Mouse (Mus musculus) limb, embryonic 10.5 days (tissue): Measurements from ENCODE around the gene Rrp36. TPM values are rescaled to one million over a fixed set of nuclear protein-coding genes. Genes with fewer than 3 reads are reported as not detected.
A peak's percentile ranks its signal among the peaks of the same experiment; 100 is the strongest.

Source experiments
- DNase-seq: peaks from one replicate; pipeline ENCODE4 v3.0.0-alpha.2; 2017; ENCODE audit warnings: low spot score
- H3K27ac ChIP-seq: fragments of 300-500 bp; sonication (generic); 2 replicates; pipeline ENCODE4 v1.5.1; 2016; ENCODE audit warnings: mild to moderate bottlenecking
- H3K27me3 ChIP-seq: fragments of 300-500 bp; sonication (generic); 2 replicates; pipeline ENCODE4 v1.6.1; 2016; ENCODE audit warnings: low read depth, mild to moderate bottlenecking; ENCODE audit not compliant: poor library complexity, severe bottlenecking
- H3K36me3 ChIP-seq: fragments of 300-500 bp; sonication (generic); 2 replicates; pipeline ENCODE4 v1.6.1; 2016; ENCODE audit warnings: mild to moderate bottlenecking, moderate library complexity
- H3K4me1 ChIP-seq: fragments of 300-500 bp; sonication (generic); 2 replicates; pipeline ENCODE4 v1.6.1; 2016
- H3K4me3 ChIP-seq: fragments of 300-500 bp; sonication (generic); 2 replicates; pipeline ENCODE4 v1.5.1; 2016; ENCODE audit warnings: mild to moderate bottlenecking, moderate library complexity
- H3K9me3 ChIP-seq: fragments of 300-500 bp; sonication (generic); replicated peaks from 2 replicates; pipeline ENCODE4 v1.6.1; 2016; ENCODE audit warnings: mild to moderate bottlenecking
- WGBS: fragments of 180-500 bp; shearing (Covaris S2); methylation state at CpG from one replicate; pipeline ENCODE4 v1.1.7; 2016; 5-methylcytosine and 5-hydroxymethylcytosine counted together
- polyA plus RNA-seq: library from polyadenylated mRNA; unstranded; fragments of >200 nt; fragmentation: Nextera tagmentation; extraction: Ambion mirVana; gene quantifications from 2 replicates; pipeline ENCODE4 v1.2.1, GENCODE M21; 2016

The Rrp36 gene
- polyA plus RNA-seq, 1 experiment from 2014 or later = 70.8 TPM

- peaks cover 47% of the 10 kb centered on the region for H3K4me1 ChIP-seq
- DNase-seq = peak; percentile 94
- peaks cover 57% of the 10 kb centered on the region for H3K36me3 ChIP-seq
- H3K9me3 ChIP-seq = no peaks in the 10 kb centered on the region
- no peaks in the 10 kb centered on the region for H3K27me3 ChIP-seq
- H3K4me3 ChIP-seq = peak within 1 kb of the TSS; percentile 70
- peak within 1 kb of the TSS; percentile 94 for H3K27ac ChIP-seq
- WGBS = under 1% methylated on average over 44 of the region's 58 CpGs
Measured at GRCm38 (mm10) chr17:46650232-46651031, 23.7 kb downstream of the Rrp36 start, which contains the start of gene Cul7. Gene Cul7, plus strand, starts transcription at chr17:46650337.

DNA sequence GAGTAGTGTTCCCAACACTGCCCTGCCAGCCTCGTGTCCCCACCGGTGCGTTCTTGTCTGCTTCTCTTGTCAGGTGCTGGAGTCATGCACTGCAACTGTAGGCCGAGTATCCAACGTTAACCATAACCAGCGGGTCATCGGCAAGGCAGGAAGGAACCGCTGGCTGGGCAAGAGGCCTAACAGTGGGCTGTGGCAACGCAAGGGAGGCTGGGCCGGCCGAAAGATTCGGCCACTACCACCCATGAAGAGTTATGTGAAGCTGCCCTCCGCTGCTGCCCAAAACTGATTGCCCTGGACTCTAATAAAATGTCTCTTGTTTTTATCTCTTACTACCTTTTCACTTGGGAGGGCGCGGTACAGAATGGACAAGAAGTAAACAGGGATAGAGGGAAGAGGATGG lies 24.3 kb downstream of the Rrp36 start:
- peaks cover 54% of the 10 kb centered on the region for H3K4me1 ChIP-seq
- H3K27ac ChIP-seq = peak overlapping the region; percentile 94
- H3K9me3 ChIP-seq = no peaks in the 10 kb centered on the region
- WGBS = 41% methylated on average over 15 of the region's 15 CpGs
- DNase-seq = peak; percentile 45
- H3K36me3 ChIP-seq = peaks cover 52% of the 10 kb centered on the region
- H3K27me3 ChIP-seq = no peaks in the 10 kb centered on the region
- H3K4me3 ChIP-seq = peak overlapping the region; percentile 70

DNA sequence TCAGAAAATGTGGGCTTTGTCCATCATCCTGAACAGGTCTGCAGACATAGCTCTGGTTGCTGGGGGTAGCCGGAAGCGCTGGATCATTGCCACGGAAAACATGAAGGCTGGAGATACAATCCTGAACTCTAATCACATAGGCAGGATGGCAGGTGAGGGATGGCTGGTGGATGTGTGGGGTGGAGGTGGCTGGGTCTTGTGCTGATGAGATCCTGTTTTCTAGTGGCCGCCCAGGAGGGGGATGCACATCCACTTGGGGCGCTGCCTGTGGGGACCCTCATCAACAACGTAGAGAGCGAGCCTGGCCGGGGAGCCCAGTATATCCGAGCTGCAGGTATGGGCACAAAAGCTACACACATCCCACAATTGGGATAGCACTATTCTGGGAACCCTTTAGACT lies 25.7 kb downstream of the Rrp36 start:
- peaks cover 62% of the 10 kb centered on the region for H3K4me1 ChIP-seq
- no peak for DNase-seq
- 91% methylated on average over 9 of the region's 9 CpGs for WGBS

GRCm38 (mm10) chr17:46647279-46647678 lies 26.9 kb downstream of the Rrp36 start:
- peaks cover 54% of the 10 kb centered on the region for H3K4me1 ChIP-seq
- H3K4me3 ChIP-seq = peak overlapping the region; percentile 86; the same call in 1 of the 2 replicates
- H3K27ac ChIP-seq = no peak overlapping the region
- no peaks in the 10 kb centered on the region for H3K27me3 ChIP-seq
- H3K9me3 ChIP-seq = no peaks in the 10 kb centered on the region
- H3K36me3 ChIP-seq = peaks cover 27% of the 10 kb centered on the region
- 93% methylated on average over 7 of the region's 7 CpGs for WGBS
- no peak for DNase-seq

More for the DNA sequence above, 25.7 kb downstream of the Rrp36 start:
- H3K27ac ChIP-seq = no peak overlapping the region
- no peaks in the 10 kb centered on the region for H3K27me3 ChIP-seq
- H3K36me3 ChIP-seq = peaks cover 38% of the 10 kb centered on the region
- H3K9me3 ChIP-seq = no peaks in the 10 kb centered on the region
- H3K4me3 ChIP-seq = 0 out of 2 replicates have a peak overlapping the region, but pooled peaks have one; percentile 1

- DNase-seq = no peak
- Histone ChIP-seq H3K36me3 (peaks cover 27% of the 10 kb centered on the region), H3K9me3 (no peaks in the 10 kb centered on the region), H3K4me1 (peaks cover 44% of the 10 kb centered on the region), H3K27me3 (no peaks in the 10 kb centered on the region), H3K4me3 (peak overlapping the region; percentile 86), H3K27ac (peak overlapping the region; percentile 91)
- under 1% methylated on average over 19 of the region's 19 CpGs for WGBS
Measured at GRCm38 (mm10) chr17:46646322-46646662, 27.9 kb downstream of the Rrp36 start.

DNA sequence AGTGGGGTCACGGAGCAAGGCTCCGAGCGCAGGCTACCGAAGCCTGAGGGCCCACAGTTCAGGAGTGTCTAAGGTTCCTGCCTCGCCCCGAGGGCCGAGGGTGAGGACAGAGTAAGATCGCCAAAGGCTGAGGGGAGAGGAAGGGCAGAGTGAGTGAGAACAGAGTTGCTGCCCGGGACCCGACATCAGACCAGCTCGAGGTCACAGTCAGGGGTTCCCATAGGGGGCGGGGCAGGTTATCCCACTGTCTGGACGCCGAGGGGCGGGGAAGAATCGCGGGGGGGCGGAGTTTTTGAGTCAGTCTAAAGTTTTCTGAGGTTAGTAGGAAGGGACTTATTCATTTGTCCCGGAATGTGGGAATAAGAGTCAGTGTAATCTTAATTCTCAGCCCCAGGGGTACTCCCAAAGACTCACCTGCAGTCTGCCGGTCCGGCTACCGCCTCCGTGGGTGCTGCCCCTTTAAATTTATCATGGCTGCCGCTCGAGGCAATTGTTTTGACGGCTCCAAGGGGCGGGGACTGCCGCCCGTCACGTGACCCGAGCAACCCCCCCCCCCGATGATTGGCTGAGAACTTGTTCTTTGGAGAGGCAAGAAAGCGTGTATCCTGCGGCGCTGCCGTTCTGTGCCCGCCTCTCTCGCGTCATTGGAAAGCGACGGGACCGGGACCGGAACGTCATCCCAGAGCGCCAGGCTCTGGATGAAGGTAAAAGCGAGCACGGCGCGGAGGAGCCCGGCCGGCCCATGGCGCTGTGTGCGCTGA lies 28.4 kb downstream of the Rrp36 start, which contains the start of the genes Klc4 and Mrpl2:
Gene Klc4, minus strand, starts transcription at position 462 of the 761 bp plus-strand sequence.
Gene Mrpl2, plus strand, starts transcription at position 669 of the 761 bp plus-strand sequence.
- H3K4me3 ChIP-seq = peak within 1 kb of the TSS; percentile 86
- WGBS = under 1% methylated on average over 53 of the region's 53 CpGs
- H3K27ac ChIP-seq = peak within 1 kb of the TSS; percentile 91

DNA sequence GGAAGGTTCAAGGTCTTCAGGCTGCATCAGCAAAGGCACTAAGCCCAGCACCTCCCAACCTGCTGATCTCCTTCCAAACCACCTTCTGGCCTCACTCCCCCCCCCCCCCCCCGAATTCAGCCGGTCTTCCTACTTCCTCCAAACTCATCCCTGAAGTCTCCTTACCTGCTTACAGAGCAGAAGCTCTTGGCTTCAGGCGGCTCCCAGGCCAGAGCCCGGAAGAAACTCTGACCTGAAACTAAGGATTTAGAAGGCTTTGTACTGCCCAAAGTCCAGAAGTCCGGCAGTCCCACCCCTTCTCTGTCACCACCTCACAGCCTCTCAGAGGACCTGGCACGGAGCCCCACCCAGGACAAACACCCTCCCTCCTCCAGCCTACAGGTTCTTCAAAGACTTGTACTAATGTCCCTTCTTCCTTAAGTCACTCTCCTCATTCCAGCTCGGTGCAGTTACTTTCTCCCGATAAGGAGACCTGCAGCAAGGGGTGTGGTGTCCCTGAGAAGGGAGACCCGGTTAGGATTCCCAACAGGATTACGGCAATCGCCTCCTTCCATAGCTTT lies 29.2 kb downstream of the Rrp36 start:
- H3K27ac ChIP-seq = peak overlapping the region; percentile 91
- 14% methylated on average over 11 of the region's 11 CpGs for WGBS

More for the DNA sequence above, 28.4 kb downstream of the Rrp36 start, which contains the start of the genes Klc4 and Mrpl2:
- Histone ChIP-seq H3K4me1 (peaks cover 39% of the 10 kb centered on the region), H3K27me3 (no peaks in the 10 kb centered on the region), H3K36me3 (peaks cover 32% of the 10 kb centered on the region), H3K9me3 (no peaks in the 10 kb centered on the region)
- peak; percentile 100 for DNase-seq

DNA sequence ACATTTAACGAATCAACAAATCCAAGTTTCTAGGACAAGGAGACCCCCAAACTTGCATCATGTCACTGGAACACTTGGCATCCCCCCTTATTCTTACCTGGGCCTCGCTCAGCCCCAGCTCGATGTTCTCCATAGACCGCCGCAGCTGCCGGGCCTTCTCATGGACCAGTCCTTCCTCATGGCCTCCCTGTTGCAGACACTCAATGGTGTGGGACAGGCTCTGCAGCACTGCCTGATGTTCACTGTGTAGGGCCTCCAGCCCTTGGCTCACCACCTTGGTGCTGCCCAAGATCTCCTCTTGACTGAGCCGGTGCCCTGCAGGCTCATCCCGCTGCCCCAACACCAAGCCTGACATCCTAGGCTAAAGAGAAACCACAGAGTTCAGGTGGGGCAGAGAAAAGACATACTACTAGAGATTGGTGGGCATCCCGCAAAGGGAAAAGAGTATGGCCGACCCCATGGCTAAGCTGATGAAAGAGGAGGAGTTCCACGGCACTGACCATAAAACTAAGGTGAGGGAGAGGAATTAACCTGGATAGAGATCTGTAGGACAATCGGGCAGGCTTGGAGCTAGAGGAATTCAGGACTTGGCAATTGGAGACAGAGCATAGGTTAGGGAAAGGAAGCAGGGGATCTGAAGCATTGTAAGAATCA lies 29.9 kb downstream of the Rrp36 start:
- Histone ChIP-seq H3K27ac (peak overlapping the region; percentile 91; the same call in 1 of the 2 replicates), H3K36me3 (peaks cover 43% of the 10 kb centered on the region), H3K27me3 (no peaks in the 10 kb centered on the region), H3K9me3 (no peaks in the 10 kb centered on the region), H3K4me1 (peaks cover 27% of the 10 kb centered on the region), H3K4me3 (peak overlapping the region; percentile 86)
- DNase-seq = no peak
- 89% methylated on average over 12 of the region's 12 CpGs for WGBS

More for the DNA sequence above, 29.2 kb downstream of the Rrp36 start:
- no peaks in the 10 kb centered on the region for H3K9me3 ChIP-seq
- peak overlapping the region; percentile 86 for H3K4me3 ChIP-seq
- H3K4me1 ChIP-seq = peaks cover 34% of the 10 kb centered on the region
- DNase-seq = no peak
- H3K27me3 ChIP-seq = no peaks in the 10 kb centered on the region
- H3K36me3 ChIP-seq = peaks cover 40% of the 10 kb centered on the region

DNA sequence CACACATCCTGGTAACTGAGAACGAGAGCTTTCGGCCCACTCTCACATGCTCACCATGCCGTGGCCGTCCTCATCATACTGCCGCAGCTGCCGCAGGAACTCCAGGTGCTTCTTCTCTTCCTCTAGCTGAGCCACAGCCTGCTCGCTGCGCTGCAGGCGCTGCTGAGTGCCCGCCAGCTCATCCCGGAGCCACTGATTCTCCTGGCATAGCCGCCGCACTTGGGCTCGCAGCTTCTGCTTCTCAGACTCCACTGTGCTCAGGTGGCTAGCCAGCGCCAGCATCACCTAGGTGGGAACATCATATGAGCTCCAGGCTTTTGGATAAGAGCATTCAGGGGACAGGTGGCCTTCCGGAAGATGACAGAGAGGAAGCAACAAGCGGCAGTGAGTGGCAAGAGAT lies 32.1 kb downstream of the Rrp36 start:
- H3K36me3 ChIP-seq = peaks cover 35% of the 10 kb centered on the region
- no peak overlapping the region for H3K27ac ChIP-seq
- H3K27me3 ChIP-seq = no peaks in the 10 kb centered on the region
- H3K4me1 ChIP-seq = peaks cover 25% of the 10 kb centered on the region
- no peaks in the 10 kb centered on the region for H3K9me3 ChIP-seq
- H3K4me3 ChIP-seq = no peak overlapping the region
- 87% methylated on average over 17 of the region's 17 CpGs for WGBS
- DNase-seq = no peak

DNA sequence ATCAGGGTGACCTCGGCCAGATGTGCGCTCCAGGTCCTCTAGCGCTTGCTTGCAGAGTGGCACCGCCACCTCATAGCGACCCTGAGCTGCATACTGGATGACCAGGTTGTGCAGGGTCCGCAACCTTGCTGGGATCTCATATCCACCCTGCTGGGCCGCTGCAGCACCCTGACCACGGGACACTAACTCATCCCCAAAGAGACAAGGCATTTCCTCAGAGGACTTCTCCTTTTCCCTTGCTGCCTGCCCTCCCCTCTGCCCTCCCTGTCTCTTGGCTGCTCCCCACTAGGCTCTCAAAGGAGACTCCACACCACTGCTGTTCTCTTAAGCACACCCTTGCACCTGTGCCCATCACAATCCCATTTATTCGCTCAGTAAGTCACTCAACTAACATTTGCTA lies 34.2 kb downstream of the Rrp36 start:
- whole genome bisulfite sequencing = 81% methylated on average over 9 of the region's 9 CpGs
- DNase-seq = no peak
- no peaks in the 10 kb centered on the region for H3K9me3 ChIP-seq
- peaks cover 50% of the 10 kb centered on the region for H3K36me3 ChIP-seq
- no peak overlapping the region for H3K4me3 ChIP-seq
- H3K27me3 ChIP-seq = no peaks in the 10 kb centered on the region
- peaks cover 28% of the 10 kb centered on the region for H3K4me1 ChIP-seq
- H3K27ac ChIP-seq = no peak overlapping the region

DNA sequence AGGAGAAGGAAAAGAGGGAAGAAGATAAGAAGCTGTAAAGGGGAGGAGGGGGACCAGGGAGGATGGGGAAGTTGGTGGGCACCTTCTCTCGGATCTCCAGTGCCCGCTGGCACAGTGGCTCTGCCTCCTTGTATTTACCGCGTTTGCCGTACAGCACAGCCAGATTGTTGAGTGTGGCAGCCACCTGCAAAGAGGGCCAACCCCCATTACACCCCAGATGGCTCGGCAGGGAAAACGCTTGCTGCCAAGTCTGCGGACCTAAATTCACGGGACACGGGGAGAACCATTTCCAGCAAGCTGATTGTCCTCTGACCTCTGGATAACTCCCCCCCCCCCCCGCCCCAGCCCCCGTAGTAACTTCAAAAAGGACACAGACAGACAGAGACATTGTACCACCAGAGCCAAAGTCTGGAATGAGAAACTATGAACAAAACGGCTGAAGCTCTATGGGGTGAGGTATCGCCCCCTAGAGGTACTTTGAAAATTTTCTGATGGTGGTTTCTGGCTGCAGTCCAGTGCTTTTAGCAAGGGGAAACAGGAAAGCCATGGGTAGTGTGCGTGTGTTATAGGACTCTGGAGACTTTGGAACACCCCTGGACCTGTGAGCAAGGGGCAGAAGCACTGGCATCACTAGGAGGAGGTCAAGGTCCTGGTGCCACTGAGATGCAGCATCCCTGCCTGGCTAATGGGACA lies 37.2 kb downstream of the Rrp36 start:
- H3K4me3 ChIP-seq = peak overlapping the region; percentile 34
- H3K4me1 ChIP-seq = peaks cover 19% of the 10 kb centered on the region
- H3K36me3 ChIP-seq = peaks cover 68% of the 10 kb centered on the region
- 24% methylated on average over 15 of the region's 15 CpGs for WGBS
- no peaks in the 10 kb centered on the region for H3K27me3 ChIP-seq
- peak overlapping the region; percentile 69 for H3K27ac ChIP-seq
- no peaks in the 10 kb centered on the region for H3K9me3 ChIP-seq
- peak; percentile 55 for DNase-seq
